Mouse (Mus musculus): ENCODE measurements at regions not wholly inside any gene's neighbourhood (a gene's known extent, or its start where the extent isn't known, plus 50 kb on each side); places are given as distances from the start of the nearest gene placed in this dataset.

DNA sequence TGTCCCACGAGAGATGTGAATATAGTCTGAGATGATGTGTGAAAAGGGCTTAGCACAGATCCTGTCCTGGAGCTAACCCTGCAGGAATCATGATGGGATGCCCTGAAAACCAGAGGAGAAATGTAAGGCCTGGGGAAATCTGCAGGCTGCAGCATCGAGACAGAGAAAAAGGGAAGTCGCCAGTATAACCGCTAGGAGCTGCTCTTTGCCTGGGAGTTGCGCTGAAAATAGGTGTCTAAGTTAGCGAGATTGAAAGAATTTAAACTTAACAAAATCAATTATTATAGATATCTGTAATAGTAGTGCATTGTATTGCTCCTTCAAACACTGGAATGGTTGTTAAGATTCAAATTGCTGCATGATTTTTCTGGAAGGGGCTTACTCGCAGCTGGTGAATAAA, 155.5 kb upstream of the Pdcd1 start:
- ATAC-seq (ENCODE audit: low FRiP score) = no peak
- no peak overlapping the region for H3K4me2 ChIP-seq
- no peaks in the 10 kb centered on the region for H3K9me3 ChIP-seq
- no peak overlapping the region for H3K4me3 ChIP-seq
- H3K27me3 ChIP-seq = no peaks in the 10 kb centered on the region
- no peaks in the 10 kb centered on the region for H3K36me3 ChIP-seq
- H3K9ac ChIP-seq = no peak overlapping the region
- H3K27ac ChIP-seq = no peak overlapping the region
- no peaks in the 10 kb centered on the region for H3K4me1 ChIP-seq (replicated peaks)
- 87% methylated on average over 7 of the region's 7 CpGs for WGBS

GRCm38 (mm10) chr1:94203281-94203680, 150.9 kb upstream of the Pdcd1 start:
- no peaks in the 10 kb centered on the region for H3K9me3 ChIP-seq
- no peak for ATAC-seq (ENCODE audit: low FRiP score)
- no peaks in the 10 kb centered on the region for H3K36me3 ChIP-seq
- no peak overlapping the region for H3K4me3 ChIP-seq
- H3K27me3 ChIP-seq = no peaks in the 10 kb centered on the region
- no peak overlapping the region for H3K27ac ChIP-seq
- no peak overlapping the region for H3K4me2 ChIP-seq
- no peak overlapping the region for H3K9ac ChIP-seq
- no peaks in the 10 kb centered on the region for H3K4me1 ChIP-seq (replicated peaks)
- 95% methylated on average over 3 of the region's 3 CpGs for WGBS

- no peak for ATAC-seq (ENCODE audit: low FRiP score)
- WGBS = 91% methylated on average over 2 of the region's 2 CpGs
- H3K4me2 ChIP-seq = no peak overlapping the region
- H3K9ac ChIP-seq = no peak overlapping the region
- no peaks in the 10 kb centered on the region for H3K36me3 ChIP-seq
- no peak overlapping the region for H3K4me3 ChIP-seq
- H3K27me3 ChIP-seq = no peaks in the 10 kb centered on the region
- H3K9me3 ChIP-seq = no peaks in the 10 kb centered on the region
- no peaks in the 10 kb centered on the region for H3K4me1 ChIP-seq (replicated peaks)
- H3K27ac ChIP-seq = no peak overlapping the region
Observed at GRCm38 (mm10) chr1:94183876-94184275, 131.5 kb upstream of the Pdcd1 start.

DNA sequence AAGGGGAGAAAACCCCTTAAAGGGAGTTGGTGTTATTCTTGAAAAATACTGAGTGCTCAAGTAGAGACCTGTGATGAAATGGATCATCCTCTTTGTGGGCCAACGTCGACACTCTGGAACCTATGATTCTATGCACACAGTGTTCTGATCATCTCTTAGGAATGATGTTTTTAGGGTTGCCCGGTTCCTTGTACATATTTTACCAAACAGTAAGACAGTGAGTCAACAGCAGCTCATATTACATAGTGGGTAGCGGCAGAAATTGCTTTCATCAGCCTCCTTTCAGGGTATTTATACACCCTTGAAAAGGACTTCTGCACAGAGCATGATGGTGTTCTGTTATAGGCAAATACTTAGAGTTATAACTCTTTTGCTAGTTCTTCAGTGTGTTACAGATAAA, 97.6 kb upstream of the Pdcd1 start:
- no peak overlapping the region for H3K4me3 ChIP-seq
- no peaks in the 10 kb centered on the region for H3K9me3 ChIP-seq
- 90% methylated on average over 4 of the region's 4 CpGs for WGBS
- no peaks in the 10 kb centered on the region for H3K27me3 ChIP-seq
- no peaks in the 10 kb centered on the region for H3K36me3 ChIP-seq
- no peak overlapping the region for H3K9ac ChIP-seq
- H3K4me1 ChIP-seq (replicated peaks) = no peaks in the 10 kb centered on the region
- H3K27ac ChIP-seq = no peak overlapping the region
- ATAC-seq (ENCODE audit: low FRiP score) = no peak
- no peak overlapping the region for H3K4me2 ChIP-seq

- Histone ChIP-seq H3K4me2 (no peak overlapping the region), H3K9ac (no peak overlapping the region), H3K4me1 (replicated peaks) (no peaks in the 10 kb centered on the region), H3K4me3 (no peak overlapping the region), H3K27me3 (no peaks in the 10 kb centered on the region), H3K27ac (no peak overlapping the region), H3K9me3 (no peaks in the 10 kb centered on the region), H3K36me3 (no peaks in the 10 kb centered on the region)
- no peak for ATAC-seq (ENCODE audit: low FRiP score)
- 88% methylated on average over 4 of the region's 4 CpGs for WGBS
Observed at GRCm38 (mm10) chr1:94147015-94147414, 94.7 kb upstream of the Pdcd1 start.

DNA sequence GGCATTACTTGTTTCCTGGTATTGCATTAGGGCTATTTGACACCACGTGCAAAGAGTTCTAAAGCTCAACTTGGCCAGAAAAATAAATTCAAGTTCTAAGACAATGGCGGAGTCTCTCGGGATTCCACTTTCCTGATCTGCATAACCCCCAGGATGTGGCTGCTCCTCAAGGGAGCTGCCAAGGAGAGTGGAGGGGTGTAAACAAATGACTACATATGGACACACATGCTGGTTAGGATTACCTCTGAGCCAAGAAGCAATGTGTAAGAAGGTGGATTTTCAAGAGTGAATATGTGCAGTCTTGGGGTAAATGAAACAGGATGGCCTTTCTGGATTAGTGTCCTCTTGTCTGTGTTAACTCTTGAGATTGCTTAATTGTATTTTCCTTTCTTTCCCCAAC, 88.2 kb upstream of the Pdcd1 start:
- 76% methylated on average over 3 of the region's 3 CpGs for WGBS
- H3K36me3 ChIP-seq = no peaks in the 10 kb centered on the region
- ATAC-seq (ENCODE audit: low FRiP score) = no peak

DNA sequence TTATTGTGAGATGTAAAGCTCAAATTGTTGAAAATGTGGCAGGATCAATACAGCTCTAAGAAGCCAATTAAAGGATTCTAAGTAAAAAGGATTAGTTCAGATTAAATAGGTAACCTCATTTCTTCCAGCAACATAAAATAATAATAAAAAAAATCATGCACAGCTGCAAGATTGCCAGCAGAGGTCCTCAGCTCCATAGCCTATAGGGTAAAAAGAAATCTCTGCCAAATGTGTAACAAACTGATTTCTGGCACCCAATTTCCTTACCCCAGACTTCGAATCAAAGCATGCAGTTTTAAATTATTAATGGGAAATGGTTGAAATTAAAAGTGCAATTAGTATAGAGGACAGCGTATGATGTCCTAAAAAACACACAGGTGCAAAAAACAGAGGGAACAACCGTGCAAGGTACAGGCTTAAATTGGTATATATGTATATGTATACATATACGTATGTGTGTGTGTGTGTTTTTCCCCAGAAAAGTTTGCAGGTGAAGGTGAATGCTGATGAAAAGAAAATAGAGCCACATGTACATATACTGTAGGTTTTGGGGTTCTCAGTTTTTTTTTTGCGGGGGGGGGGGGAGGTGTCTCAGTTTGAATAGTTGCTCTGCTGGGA, 87.2 kb upstream of the Pdcd1 start:
- 82% methylated on average over 5 of the region's 5 CpGs for WGBS
- no peaks in the 10 kb centered on the region for H3K4me1 ChIP-seq (replicated peaks)

More for the DNA sequence above, 88.2 kb upstream of the Pdcd1 start:
- no peak overlapping the region for H3K4me2 ChIP-seq
- H3K4me3 ChIP-seq = no peak overlapping the region
- no peaks in the 10 kb centered on the region for H3K27me3 ChIP-seq
- no peak overlapping the region for H3K27ac ChIP-seq
- no peaks in the 10 kb centered on the region for H3K4me1 ChIP-seq (replicated peaks)
- no peak overlapping the region for H3K9ac ChIP-seq
- H3K9me3 ChIP-seq = no peaks in the 10 kb centered on the region

DNA sequence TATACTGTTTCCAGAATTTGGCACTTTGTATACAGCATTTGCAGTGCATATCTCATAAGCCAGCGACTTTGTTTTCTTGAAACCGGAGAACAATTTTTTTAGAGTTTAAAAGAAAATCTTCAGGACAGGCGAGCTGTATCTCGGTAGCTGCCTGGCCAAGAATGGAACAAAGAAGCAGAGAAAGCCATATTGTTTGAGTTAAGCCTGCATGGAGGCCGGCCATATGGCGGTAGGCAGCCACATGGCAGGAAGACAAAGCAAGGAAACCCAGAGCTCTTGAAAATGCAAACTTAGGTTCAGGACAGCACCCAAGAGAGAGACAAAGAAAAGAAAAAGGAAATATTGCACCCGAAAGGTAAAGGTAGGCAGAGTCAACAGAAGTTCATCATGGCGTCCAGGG, 84.4 kb upstream of the Pdcd1 start:
- Histone ChIP-seq H3K9me3 (no peaks in the 10 kb centered on the region; the same call in 1 of the 2 replicates), H3K9ac (no peak overlapping the region), H3K27me3 (no peaks in the 10 kb centered on the region), H3K4me2 (no peak overlapping the region), H3K36me3 (no peaks in the 10 kb centered on the region), H3K4me1 (replicated peaks) (no peaks in the 10 kb centered on the region), H3K27ac (no peak overlapping the region), H3K4me3 (no peak overlapping the region)
- WGBS = 89% methylated on average over 8 of the region's 8 CpGs
- ATAC-seq (ENCODE audit: low FRiP score) = no peak

More for the DNA sequence above, 87.2 kb upstream of the Pdcd1 start:
- Histone ChIP-seq H3K27ac (no peak overlapping the region), H3K27me3 (no peaks in the 10 kb centered on the region), H3K4me2 (no peak overlapping the region), H3K9me3 (no peaks in the 10 kb centered on the region; the same call in 1 of the 2 replicates), H3K36me3 (no peaks in the 10 kb centered on the region), H3K4me3 (no peak overlapping the region), H3K9ac (no peak overlapping the region)
- no peak for ATAC-seq (ENCODE audit: low FRiP score)
